Mouse (Mus musculus) sigmoid colon, adult 10 weeks (tissue): ENCODE measurements around the gene Olfr828. TPM values are rescaled to one million over a fixed set of nuclear protein-coding genes. Genes with fewer than 3 reads are reported as not detected.

Experiments
- polyA plus RNA-seq: library from polyadenylated mRNA; stranded (reverse); fragments of 350-450 nt; fragmentation: Illumina TruSeq; extraction: RNeasy Lipid Tissue Mini Kit (QIAGEN cat#74804); gene quantifications from one replicate; pipeline ENCODE4 v1.2.3, GENCODE M21; 2014; ENCODE audit warnings: low read depth, low replicate concordance

Gene Olfr828
- not detected for polyA plus RNA-seq

DNA sequence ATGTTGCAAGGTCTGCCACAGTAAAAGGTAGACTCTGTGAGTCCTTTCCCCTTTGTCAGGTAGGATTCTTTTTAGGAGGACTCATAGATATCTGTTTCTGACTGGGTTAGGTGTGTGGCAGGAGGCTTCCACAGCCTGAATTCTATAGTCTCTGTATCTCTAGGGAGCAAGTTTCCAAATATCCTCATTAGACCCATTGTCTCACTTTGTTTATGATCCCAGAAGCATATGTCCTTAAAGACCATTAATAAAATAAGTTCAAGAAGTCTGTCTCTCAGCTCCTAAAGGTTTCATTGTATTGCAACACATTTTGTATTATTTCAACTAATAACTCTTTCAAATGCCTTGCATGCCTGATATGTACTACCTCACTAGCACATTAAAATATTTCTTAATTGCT, at the start of gene Olfr828:
Gene Olfr828, minus strand, starts transcription at position 101 of the 400 bp plus-strand sequence.

GRCm38 (mm10) chr9:18854633-18855032, 35.3 kb upstream of the Olfr828 start, which contains the start of gene Olfr829:
Gene Olfr829 (plus strand): TSS chr9:18854933.

Other genes with a start within 250 kb of the Olfr828 start
- 0.85 TPM for gene Muc16, start 145.0 kb downstream of the Olfr828 start, polyA plus RNA-seq
- not detected for gene Olfr24, start 55.5 kb downstream of the Olfr828 start, polyA plus RNA-seq
- not detected for gene Olfr829, start 35.4 kb upstream of the Olfr828 start, polyA plus RNA-seq
- gene Olfr830, start 55.2 kb upstream of the Olfr828 start, polyA plus RNA-seq = not detected
- gene Olfr832, start 117.6 kb upstream of the Olfr828 start, polyA plus RNA-seq = not detected
- not detected for gene Olfr834, start 168.5 kb upstream of the Olfr828 start, polyA plus RNA-seq
- not detected for gene Olfr835, start 213.2 kb upstream of the Olfr828 start, polyA plus RNA-seq